Mouse (Mus musculus) embryonic fibroblast, embryonic 13.5 days (primary cell): ENCODE results near the gene C530008M17Rik. TPM values are rescaled to one million over a fixed set of nuclear protein-coding genes. Genes with fewer than 3 reads are reported as not detected.

Experiments used
- H3K27ac ChIP-seq: 2 replicates; pipeline ENCODE4 v1.5.1; 2012; ENCODE audit warnings: low read length, control low read depth, inconsistent platforms; ENCODE audit not compliant: insufficient read depth
- H3K4me1 ChIP-seq: 2 replicates; pipeline ENCODE4 v1.6.1; 2011; ENCODE audit warnings: low read length; ENCODE audit not compliant: control insufficient read depth, insufficient read depth
- H3K4me3 ChIP-seq: 2 replicates; pipeline ENCODE4 v1.5.1; 2011; ENCODE audit warnings: mild to moderate bottlenecking, control low read depth, low read length; ENCODE audit not compliant: insufficient read depth
- CTCF ChIP-seq: IDR thresholded peaks from 2 replicates; pipeline ENCODE4 v1.5.1; 2011; ENCODE audit warnings: mild to moderate bottlenecking, control low read depth, low read length, moderate library complexity, borderline replicate concordance; ENCODE audit not compliant: insufficient read depth
- POLR2A ChIP-seq: IDR thresholded peaks from 2 replicates; pipeline ENCODE4 v1.6.1; 2011; ENCODE audit warnings: low read depth, mild to moderate bottlenecking, control low read depth, low read length, moderate library complexity
- polyA plus RNA-seq: library from polyadenylated mRNA; stranded (reverse); fragments of >200 nt; gene quantifications from 2 replicates; pipeline ENCODE4 v1.2.4, GENCODE M21; 2011; ENCODE audit warnings: low read depth; ENCODE audit not compliant: missing spikeins, insufficient read length

C530008M17Rik gene
- polyA plus RNA-seq, 1 experiment: 17.9 TPM

- no peak overlapping the region for H3K27ac ChIP-seq
- H3K4me1 ChIP-seq: no peaks in the 10 kb centered on the region
- H3K4me3 ChIP-seq: no peak overlapping the region
- TF ChIP-seq CTCF: no peak
- no peak for TF ChIP-seq POLR2A
These were observed 76.8 kb downstream of the C530008M17Rik start for GRCm38 (mm10) chr5:76733055-76733641.

- H3K27ac ChIP-seq: no peak overlapping the region
- TF ChIP-seq CTCF (no peak), POLR2A (no peak)
These were observed 85.2 kb downstream of the C530008M17Rik start for GRCm38 (mm10) chr5:76741463-76741862.

DNA sequence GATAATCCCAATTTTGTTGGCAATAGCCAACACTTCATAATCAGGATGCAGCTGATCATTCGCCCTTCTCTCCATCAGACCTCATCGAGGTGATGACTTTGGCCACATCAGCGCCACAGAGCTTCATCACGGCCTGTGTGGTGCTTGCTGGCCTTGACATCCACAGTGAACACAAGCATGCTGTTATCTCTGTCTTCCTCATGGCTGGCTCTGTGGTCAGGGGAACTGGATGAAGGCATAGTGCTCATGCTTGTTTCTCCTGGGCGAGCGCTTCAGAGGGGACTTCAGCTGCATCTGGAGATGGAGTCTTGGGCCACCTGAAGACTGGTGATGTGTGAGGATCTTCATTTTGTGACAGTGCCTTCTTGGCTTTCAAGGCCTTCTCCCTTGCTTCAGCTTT is 85.8 kb downstream of the C530008M17Rik start:
- no peak for TF ChIP-seq CTCF
- TF ChIP-seq POLR2A: no peak
- Histone ChIP-seq H3K4me1 (no peaks in the 10 kb centered on the region), H3K27ac (no peak overlapping the region), H3K4me3 (no peak overlapping the region)

More at GRCm38 (mm10) chr5:76741463-76741862, 85.2 kb downstream of the C530008M17Rik start:
- H3K4me1 ChIP-seq: no peaks in the 10 kb centered on the region
- no peak overlapping the region for H3K4me3 ChIP-seq

GRCm38 (mm10) chr5:76744737-76745209 is 88.5 kb downstream of the C530008M17Rik start:
- H3K27ac ChIP-seq: no peak overlapping the region
- TF ChIP-seq CTCF: no peak
- no peak for TF ChIP-seq POLR2A
- no peak overlapping the region for H3K4me3 ChIP-seq
- H3K4me1 ChIP-seq: no peaks in the 10 kb centered on the region

GRCm38 (mm10) chr5:76747851-76748250 is 91.5 kb downstream of the C530008M17Rik start:
- TF ChIP-seq POLR2A: no peak
- TF ChIP-seq CTCF: no peak
- Histone ChIP-seq H3K27ac (no peak overlapping the region), H3K4me1 (no peaks in the 10 kb centered on the region), H3K4me3 (no peak overlapping the region)

DNA sequence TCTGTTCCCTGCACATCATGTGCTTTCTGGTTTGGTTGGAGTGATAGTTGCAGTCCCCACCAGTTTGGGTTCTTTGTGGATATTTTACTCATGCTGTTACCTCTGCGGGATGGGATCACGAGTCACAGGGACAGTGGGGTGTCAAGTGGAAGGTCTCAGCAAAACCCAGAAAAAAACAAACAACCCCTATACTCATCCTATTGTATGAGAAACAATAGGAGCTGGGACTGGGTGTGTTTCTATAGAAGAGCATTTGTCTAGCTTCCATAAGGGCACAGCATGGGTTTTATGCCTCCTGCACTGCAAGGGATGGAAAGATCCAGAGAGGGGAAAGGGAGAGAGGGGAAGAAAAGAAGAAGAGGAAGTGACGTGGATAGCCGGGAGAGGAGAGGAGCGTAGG is 96.0 kb downstream of the C530008M17Rik start:
- no peaks in the 10 kb centered on the region for H3K4me1 ChIP-seq
- TF ChIP-seq CTCF (no peak), POLR2A (no peak)
- no peak overlapping the region for H3K27ac ChIP-seq
- H3K4me3 ChIP-seq: no peak overlapping the region

DNA sequence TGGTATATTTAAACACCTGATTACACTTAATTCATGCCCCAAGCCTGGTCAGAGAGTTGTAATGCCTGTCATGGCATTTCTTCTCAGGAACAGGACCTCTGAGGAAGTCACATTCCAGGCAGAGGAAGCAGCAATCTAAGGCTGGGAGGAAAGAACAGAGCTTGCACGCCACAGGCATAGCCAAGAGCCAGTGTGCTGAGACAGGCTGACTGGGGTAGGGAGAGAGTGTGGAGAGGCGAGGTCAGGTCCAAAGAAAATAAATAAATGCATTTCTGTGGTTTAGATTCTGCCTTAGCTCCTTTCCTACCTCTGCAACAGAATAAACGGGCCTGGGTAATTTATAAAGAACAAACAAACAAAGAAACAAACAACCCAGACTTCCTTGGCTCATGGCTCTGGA is 104.0 kb downstream of the C530008M17Rik start:
- Histone ChIP-seq H3K4me1 (no peaks in the 10 kb centered on the region), H3K27ac (no peak overlapping the region)

DNA sequence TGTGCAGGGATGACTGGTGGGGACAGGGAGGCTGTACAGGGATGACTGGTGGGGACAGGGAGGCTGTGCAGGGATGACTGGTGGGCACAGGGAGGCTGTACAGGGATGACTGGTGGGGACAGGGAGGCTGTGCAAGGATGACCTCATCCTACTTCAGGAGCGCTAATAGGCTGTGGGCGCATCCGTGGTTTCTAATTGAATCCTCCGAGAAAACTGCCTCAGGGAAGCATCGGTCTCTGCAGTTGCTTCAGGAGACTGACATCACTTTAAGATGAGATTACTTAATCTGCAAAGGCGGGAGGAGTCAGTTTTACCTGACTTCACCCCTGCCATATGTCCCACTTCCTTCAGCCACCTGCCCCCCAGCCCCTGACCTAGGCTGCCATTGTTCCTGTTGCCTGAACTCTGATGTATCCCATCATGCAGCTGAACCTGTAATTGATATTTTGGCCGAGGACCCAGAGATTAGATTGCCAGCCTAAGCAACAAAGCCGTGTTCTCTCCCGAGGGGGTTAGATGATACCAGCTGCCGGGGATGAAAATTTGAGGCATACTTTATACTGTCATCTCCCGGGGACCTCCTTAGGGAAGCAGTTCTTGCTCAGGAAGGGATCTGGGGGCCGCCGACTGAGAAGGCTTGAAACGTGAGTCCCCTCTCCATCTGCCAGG is 105.9 kb downstream of the C530008M17Rik start:
- no peak overlapping the region for H3K27ac ChIP-seq
- no peaks in the 10 kb centered on the region for H3K4me1 ChIP-seq
- TF ChIP-seq POLR2A: no peak
- no peak for TF ChIP-seq CTCF
- no peak overlapping the region for H3K4me3 ChIP-seq

More for the DNA sequence above, 104.0 kb downstream of the C530008M17Rik start:
- TF ChIP-seq CTCF (no peak), POLR2A (no peak)
- no peak overlapping the region for H3K4me3 ChIP-seq

- TF ChIP-seq POLR2A (no peak), CTCF (no peak)
- Histone ChIP-seq H3K27ac (no peak overlapping the region), H3K4me3 (no peak overlapping the region), H3K4me1 (no peaks in the 10 kb centered on the region)
These were observed 106.9 kb downstream of the C530008M17Rik start for GRCm38 (mm10) chr5:76763148-76763701.

GRCm38 (mm10) chr5:76763731-76764130 is 107.4 kb downstream of the C530008M17Rik start:
- Histone ChIP-seq H3K4me3 (no peak overlapping the region), H3K4me1 (no peaks in the 10 kb centered on the region), H3K27ac (no peak overlapping the region)
- TF ChIP-seq POLR2A: no peak
- TF ChIP-seq CTCF: no peak
